Mouse (Mus musculus) olfactory bulb, adult 2 months (tissue): ENCODE data around the gene Vps35.

Experiments used
- CTCF ChIP-seq: fragments of 200-500 bp; IDR thresholded peaks from 2 replicates; pipeline ENCODE4 v1.5.1; 2012; ENCODE audit warnings: low read depth, mild to moderate bottlenecking, low read length, moderate library complexity; ENCODE audit not compliant: insufficient read depth
- POLR2A ChIP-seq: fragments of 200-500 bp; IDR thresholded peaks from 2 replicates; pipeline ENCODE4 v1.6.1; 2012; ENCODE audit warnings: mild to moderate bottlenecking, low read depth, low read length, moderate library complexity; ENCODE audit not compliant: insufficient read depth

GRCm38 (mm10) chr8:85301941-85302340, 2.3 kb upstream of the Vps35 start:
- TF ChIP-seq POLR2A (no peak), CTCF (no peak)
